Mouse (Mus musculus) naive thymus-derived CD4-positive, alpha-beta T cell, adult 5 months (primary cell): ENCODE data around the gene Gm2000. TPM values are rescaled to one million over a fixed set of nuclear protein-coding genes. Genes with fewer than 3 reads are reported as not detected.

ENCODE experiments used
- polyA plus RNA-seq: library from polyadenylated mRNA; unstranded; fragments of 100-300 nt; shearing (Covaris generic); gene quantifications from one replicate; pipeline ENCODE4 v1.2.1, GENCODE M21; 2017

The Gm2000 gene
- polyA plus RNA-seq: 2,037 TPM

GRCm38 (mm10) chr1:156365740-156366139 is at the start of gene Gm2000:
Gene Gm2000 (plus strand): TSS chr1:156366040.

Other genes with a start within 250 kb of the Gm2000 start
- gene Fam163a, start 161.0 kb upstream of the Gm2000 start, polyA plus RNA-seq: not detected
- gene Tdrd5, start 62.4 kb upstream of the Gm2000 start, polyA plus RNA-seq: 0.14 TPM
- gene Nphs2, start 55.3 kb upstream of the Gm2000 start, polyA plus RNA-seq: not detected
- 1.0 TPM for gene Axdnd1, start 55.1 kb downstream of the Gm2000 start, polyA plus RNA-seq
- gene Soat1, start 108.3 kb downstream of the Gm2000 start, polyA plus RNA-seq: 26.5 TPM
- 0.82 TPM for gene Gm10031, start 158.0 kb downstream of the Gm2000 start, polyA plus RNA-seq
- gene Abl2, start 192.7 kb downstream of the Gm2000 start, polyA plus RNA-seq: 14.3 TPM